Mouse (Mus musculus) CH12.LX (cell line): ENCODE measurements around the gene Oit1. TPM values are rescaled to one million over a fixed set of nuclear protein-coding genes. Genes with fewer than 3 reads are reported as not detected.

Source experiments
- DNase-seq: peaks from one replicate; pipeline ENCODE4 v3.0.0-alpha.2; 2013; ENCODE audit errors: extremely low read depth
- H3K27ac ChIP-seq: 2 replicates; pipeline ENCODE4 v1.5.1; 2012; ENCODE audit warnings: low read depth, mild to moderate bottlenecking, control low read depth, moderate library complexity; ENCODE audit not compliant: insufficient read depth
- H3K27me3 ChIP-seq: replicated peaks from 2 replicates; pipeline ENCODE3; 2012; ENCODE audit warnings: inconsistent platforms
- H3K36me3 ChIP-seq, 2 experiments: replicated peaks in 1 of 2; 2 replicates each; pipeline versions ENCODE3 to v1.6.1; 2012; ENCODE audit warnings: inconsistent platforms in 1 of 2, low read length in 1 of 2, mild to moderate bottlenecking in 1 of 2, mixed read lengths in 1 of 2, moderate library complexity in 1 of 2; ENCODE audit not compliant: control insufficient read depth in 1 of 2, insufficient read depth in 1 of 2
- H3K4me1 ChIP-seq, 2 experiments: 2 replicates each; pipeline ENCODE4 v1.6.1; 2012; ENCODE audit warnings: inconsistent platforms in 1 of 2, moderate library complexity in 1 of 2; ENCODE audit not compliant: insufficient read depth in 2 of 2, control insufficient read depth in 1 of 2
- H3K4me2 ChIP-seq: 2 replicates; pipeline ENCODE4 v1.6.1; 2012; ENCODE audit warnings: low read depth, mild to moderate bottlenecking, control low read depth; ENCODE audit not compliant: poor library complexity, insufficient read depth, severe bottlenecking
- H3K4me3 ChIP-seq, 3 experiments: fragments of 150-350 bp in 1 of 3; sonication (generic) in 1 of 3; replicated peaks in 1 of 3; 2 replicates each; pipeline versions ENCODE3 to v1.5.1; 2011 to 2012; ENCODE audit warnings: low read depth in 2 of 3, low read length in 2 of 3, mild to moderate bottlenecking in 2 of 3, moderate library complexity in 2 of 3, control low read depth in 1 of 3, improper control_type of control experiment in 1 of 3, inconsistent platforms in 1 of 3, mixed read lengths in 1 of 3; ENCODE audit not compliant: poor library complexity in 1 of 3
- H3K79me2 ChIP-seq: replicated peaks from 2 replicates; pipeline ENCODE4 v1.6.1; 2012; ENCODE audit warnings: mild to moderate bottlenecking, moderate library complexity; ENCODE audit not compliant: control insufficient read depth, poor library complexity, insufficient read depth, severe bottlenecking; ENCODE audit errors: extremely low read depth
- H3K9ac ChIP-seq: 2 replicates; pipeline ENCODE4 v1.6.1; 2012; ENCODE audit warnings: low read depth, mild to moderate bottlenecking, control low read depth, moderate library complexity; ENCODE audit not compliant: insufficient read depth
- H3K9me3 ChIP-seq: replicated peaks from 2 replicates; pipeline ENCODE3; 2012; ENCODE audit warnings: low read length, inconsistent platforms, mixed read lengths
- CHD1 ChIP-seq: IDR thresholded peaks from 2 replicates; pipeline ENCODE4 v1.6.1; 2012; ENCODE audit warnings: low read depth, low read length, improper control_type of control experiment, inconsistent platforms
- CHD2 ChIP-seq: IDR thresholded peaks from 2 replicates; pipeline ENCODE4 v1.6.1; 2011; ENCODE audit warnings: low read length, improper control_type of control experiment
- ETS1 ChIP-seq: conservative IDR thresholded peaks from 2 replicates; pipeline ENCODE4 v1.6.1; 2012; ENCODE audit warnings: low read depth, mild to moderate bottlenecking, inconsistent platforms, low read length, improper control_type of control experiment, moderate library complexity
- JUN ChIP-seq: IDR thresholded peaks from 2 replicates; pipeline ENCODE4 v1.6.1; 2011; ENCODE audit warnings: low read depth, mild to moderate bottlenecking, low read length, improper control_type of control experiment, moderate library complexity; ENCODE audit not compliant: insufficient read depth
- JUND ChIP-seq: conservative IDR thresholded peaks from 2 replicates; pipeline ENCODE4 v1.6.1; 2011; ENCODE audit warnings: low read depth, low read length, improper control_type of control experiment
- MXI1 ChIP-seq: IDR thresholded peaks from 2 replicates; pipeline ENCODE4 v1.6.1; 2011; ENCODE audit warnings: mild to moderate bottlenecking, low read depth, low read length, improper control_type of control experiment
- NRF1 ChIP-seq: IDR thresholded peaks from 2 replicates; pipeline ENCODE4 v1.6.1; 2014; ENCODE audit warnings: low read depth, mild to moderate bottlenecking, inconsistent platforms, low read length, improper control_type of control experiment, moderate library complexity
- PAX5 ChIP-seq: IDR thresholded peaks from 2 replicates; pipeline ENCODE4 v1.6.1; 2012; ENCODE audit warnings: low read length, inconsistent platforms, mixed read lengths
- POLR2A ChIP-seq: IDR thresholded peaks from 2 replicates; pipeline ENCODE4 v1.6.1; 2011; ENCODE audit warnings: low read depth, mild to moderate bottlenecking, improper control_type of control experiment, low read length
- RAD21 ChIP-seq: IDR thresholded peaks from 2 replicates; pipeline ENCODE4 v1.6.1; 2011; ENCODE audit warnings: low read depth, mild to moderate bottlenecking, low read length, improper control_type of control experiment, moderate library complexity
- SMC3 ChIP-seq: IDR thresholded peaks from 2 replicates; pipeline ENCODE4 v1.6.1; 2011; ENCODE audit warnings: low read depth, low read length, improper control_type of control experiment
- TBP ChIP-seq: conservative IDR thresholded peaks from 2 replicates; pipeline ENCODE4 v1.6.1; 2011; ENCODE audit warnings: low read depth, low read length, improper control_type of control experiment
- UBTF ChIP-seq: IDR thresholded peaks from 2 replicates; pipeline ENCODE4 v1.6.1; 2012; ENCODE audit warnings: low read depth, mild to moderate bottlenecking, inconsistent platforms, low read length, improper control_type of control experiment, moderate library complexity
- USF1 ChIP-seq: IDR thresholded peaks from 2 replicates; pipeline ENCODE4 v1.6.1; 2014; ENCODE audit warnings: low read depth, mild to moderate bottlenecking, inconsistent platforms, low read length, improper control_type of control experiment
- ZC3H11A ChIP-seq: IDR thresholded peaks from 2 replicates; pipeline ENCODE4 v1.6.1; 2012; ENCODE audit warnings: low read depth, mild to moderate bottlenecking, inconsistent platforms, low read length, improper control_type of control experiment
- ZKSCAN1 ChIP-seq: IDR thresholded peaks from 2 replicates; pipeline ENCODE4 v1.6.1; 2012; ENCODE audit warnings: low read depth, inconsistent platforms, low read length, improper control_type of control experiment, borderline replicate concordance
- ZNF384 ChIP-seq: IDR thresholded peaks from 2 replicates; pipeline ENCODE4 v1.6.1; 2012; ENCODE audit warnings: low read depth, low read length, improper control_type of control experiment, inconsistent platforms
- dilution Hi-C: fragments of 300-500 bp; cut with MboI; formaldehyde crosslinking; loops from 2 replicates; pipeline ENCODE4 v1.14.3; 2020; ENCODE audit warnings: low sequenced_read_pairs; ENCODE audit not compliant: extremely low pct_unique_long_range_greater_than_20kb, extremely low pct_ligation_motif_present
- in situ Hi-C: fragments of 300-500 bp; cut with MboI; formaldehyde crosslinking; loops from 3 replicates; pipeline ENCODE4 v1.14.3; 2019; ENCODE audit warnings: low sequenced_read_pairs, low pct_ligation_motif_present, low pct_unique_long_range_greater_than_20kb, mixed read lengths
- polyA plus RNA-seq: library from polyadenylated mRNA; unstranded; fragments of >175 nt; gene quantifications from 2 replicates; pipeline ENCODE4 v1.2.1, GENCODE M21; 2012; ENCODE audit warnings: low read depth; ENCODE audit not compliant: insufficient read length
- total RNA-seq, 2 experiments: library from RNA; depleted of rRNA; stranded (reverse); fragments of 300-350 nt in 1 of 2; fragments of >200 nt in 1 of 2; gene quantifications; 2 replicates each; pipeline ENCODE4 v1.2.3; 2012 to 2014

Gene Oit1
- total and polyA plus RNA-seq, 3 experiments, result not detected

- H3K4me3 ChIP-seq, result no peak overlapping the region
- dilution Hi-C loops, result no loop called here
Measured at GRCm38 (mm10) chr14:8421199-8421787, 42.7 kb upstream of the Oit1 start.

DNA sequence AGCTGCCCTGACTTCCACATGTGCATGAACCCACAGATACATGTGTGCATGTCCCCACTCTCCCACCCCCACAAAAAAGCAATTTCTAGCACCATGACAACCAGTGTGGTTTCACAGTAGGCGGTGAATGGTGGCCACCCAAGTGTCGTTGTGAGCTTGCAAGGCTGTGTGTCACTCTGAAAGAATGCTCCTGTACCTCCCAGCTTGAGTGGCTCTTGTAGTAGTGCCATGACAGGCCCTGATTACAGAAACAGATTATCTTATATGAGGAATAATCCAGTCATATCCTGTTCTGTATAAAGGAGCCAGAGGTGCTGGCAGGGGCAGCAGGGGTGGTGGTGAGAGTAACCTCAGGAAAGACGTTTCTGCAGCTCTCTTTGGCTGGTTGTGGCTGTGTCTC lies 40.1 kb upstream of the Oit1 start:
- H3K4me3 ChIP-seq, result no peak overlapping the region
- H3K27ac ChIP-seq, result no peak overlapping the region
- H3K27me3 ChIP-seq, result no peaks in the 10 kb centered on the region
- H3K4me2 ChIP-seq, result no peak overlapping the region
- no peak overlapping the region for H3K9ac ChIP-seq
- no peaks in the 10 kb centered on the region for H3K4me1 ChIP-seq
- DNase-seq, result no peak
- H3K36me3 ChIP-seq, result no peaks in the 10 kb centered on the region
- in situ Hi-C loops (no loop called here), dilution Hi-C loops (no loop called here)
- no peaks in the 10 kb centered on the region for H3K79me2 ChIP-seq
- no peak for TF ChIP-seq ZNF384
- no peak for TF ChIP-seq RAD21
- TF ChIP-seq PAX5, result no peak
- no peak for TF ChIP-seq JUND
- no peak for TF ChIP-seq ZKSCAN1
- TF ChIP-seq MXI1, result no peak
- TF ChIP-seq POLR2A, result no peak
- TF ChIP-seq ETS1, result no peak
- no peak for TF ChIP-seq CHD2
- H3K9me3 ChIP-seq, result no peaks in the 10 kb centered on the region

More at GRCm38 (mm10) chr14:8421199-8421787, 42.7 kb upstream of the Oit1 start:
- no peak overlapping the region for H3K4me2 ChIP-seq
- H3K9ac ChIP-seq, result no peak overlapping the region
- in situ Hi-C loops, result no loop called here
- H3K4me1 ChIP-seq, result no peaks in the 10 kb centered on the region
- H3K36me3 ChIP-seq, result no peaks in the 10 kb centered on the region
- no peak overlapping the region for H3K27ac ChIP-seq
- no peak for DNase-seq
- H3K9me3 ChIP-seq, result no peaks in the 10 kb centered on the region
- H3K27me3 ChIP-seq, result no peaks in the 10 kb centered on the region
- H3K79me2 ChIP-seq, result no peaks in the 10 kb centered on the region
- no peak for TF ChIP-seq SMC3
- TF ChIP-seq ZC3H11A, result no peak
- no peak for TF ChIP-seq TBP
- no peak for TF ChIP-seq JUN
- no peak for TF ChIP-seq ETS1
- no peak for TF ChIP-seq UBTF
- no peak for TF ChIP-seq CHD1
- TF ChIP-seq POLR2A, result no peak
- TF ChIP-seq NRF1, result no peak
- no peak for TF ChIP-seq RAD21
- TF ChIP-seq USF1, result no peak
